Mouse (Mus musculus): ENCODE measurements around the gene Awat2. TPM values are rescaled to one million over a fixed set of nuclear protein-coding genes. Genes with fewer than 3 reads are reported as not detected.
"Not testable (repeated sequence)": the region's sequence is repeated elsewhere in the genome, so short reads cannot be mapped to it uniquely, and the experiment has no call there.

Awat2 gene
- under 1 TPM in 1 of 4 experiments, not detected in 3; 0.44 TPM for total RNA-seq (2022)

DNA sequence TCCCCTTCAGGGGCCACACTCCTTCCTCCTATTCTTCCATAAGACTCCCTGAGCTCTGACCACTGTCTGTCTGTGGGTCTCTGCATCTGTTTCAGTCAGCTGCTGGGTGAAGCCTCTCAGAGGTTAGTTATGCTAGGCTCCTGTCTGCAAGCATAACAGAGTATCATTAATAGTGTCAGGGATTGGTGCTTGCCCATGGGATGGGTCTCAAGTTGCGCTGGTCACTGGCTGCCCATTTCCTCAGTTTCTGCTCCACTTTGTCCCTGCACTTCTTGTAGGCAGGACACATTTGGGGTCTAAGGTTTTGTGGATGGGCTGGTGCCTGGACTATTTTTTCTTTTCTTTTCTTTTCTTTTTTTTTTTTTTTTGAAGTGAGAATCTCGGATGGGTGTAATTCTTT, at the start of gene Awat2:
TSS of gene Awat2 (minus strand) at position 101 of the 400 bp plus-strand sequence.
- DNase-seq (ENCODE audit: low spot score in 2 of 2), result not testable (repeated sequence)

DNA sequence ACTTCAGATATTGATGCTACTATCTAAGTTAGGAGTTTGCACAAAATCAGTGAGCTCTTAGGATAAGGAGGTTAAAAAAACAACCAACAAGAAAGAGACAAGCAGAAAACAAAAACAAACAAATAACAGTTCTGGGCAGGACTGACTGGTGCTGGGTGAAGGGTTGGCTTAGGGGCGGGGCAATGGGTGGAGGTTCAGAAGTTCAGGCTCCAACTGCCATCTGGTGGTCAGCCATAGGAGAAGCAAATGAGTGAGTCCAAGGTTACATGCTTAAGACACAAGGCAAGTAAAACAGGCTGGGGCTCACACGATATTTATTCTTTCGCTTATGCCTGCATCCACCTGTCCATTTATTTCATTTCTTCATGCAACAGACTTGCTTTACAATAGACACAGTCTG, 37.8 kb upstream of the Awat2 start:
- peak; percentile 4 to 18 for DNase-seq (ENCODE audit: low spot score in 2 of 2)

- DNase-seq (ENCODE audit: low spot score in 2 of 2), result no peak
Measured at GRCm38 (mm10) chrX:100475569-100476223, 33.2 kb upstream of the Awat2 start.

- no peak for DNase-seq (ENCODE audit: low spot score in 2 of 2)
Measured at GRCm38 (mm10) chrX:100471491-100471890, 29.0 kb upstream of the Awat2 start.

DNA sequence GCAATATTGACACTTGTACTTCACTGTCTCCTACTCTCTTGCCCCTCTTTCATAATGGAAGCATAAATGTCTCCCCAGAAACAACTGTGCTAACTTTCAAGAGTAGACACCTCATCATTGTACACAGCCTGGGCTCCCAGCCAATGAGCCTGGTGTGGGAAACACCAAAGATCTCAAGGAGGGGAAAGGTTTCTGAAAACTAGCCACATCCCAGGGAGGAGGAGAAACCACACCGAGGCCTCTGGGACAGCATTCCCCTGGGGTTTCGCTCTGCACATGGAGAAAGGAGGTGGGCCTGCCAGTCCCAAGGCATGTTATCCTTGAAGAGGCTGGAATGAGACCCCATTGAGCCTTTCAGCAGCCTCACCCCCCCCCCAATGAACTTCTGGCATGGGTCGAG, 27.6 kb upstream of the Awat2 start:
- DNase-seq (ENCODE audit: low spot score in 2 of 2), result no peak

DNA sequence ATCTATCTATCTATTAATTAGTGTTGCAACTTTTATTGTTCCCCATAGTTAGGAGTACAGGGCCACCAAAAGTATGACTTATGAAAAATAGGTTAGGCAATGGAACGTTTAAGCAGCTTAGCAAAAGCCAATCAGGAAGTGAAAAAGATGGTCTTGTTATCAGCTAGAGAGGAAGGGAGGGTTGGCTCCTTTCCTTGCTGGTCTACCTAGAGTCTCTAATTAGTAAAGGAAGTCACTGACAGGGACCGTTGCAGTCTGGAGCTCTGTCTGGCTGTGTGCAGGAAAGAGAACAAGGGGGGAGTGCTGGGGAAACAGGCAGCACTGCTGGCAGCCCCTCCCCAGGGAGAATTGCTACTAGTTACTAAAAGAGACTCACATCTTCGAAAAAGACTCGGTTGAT, 25.5 kb upstream of the Awat2 start:
- DNase-seq (ENCODE audit: low spot score in 2 of 2), result no peak

DNA sequence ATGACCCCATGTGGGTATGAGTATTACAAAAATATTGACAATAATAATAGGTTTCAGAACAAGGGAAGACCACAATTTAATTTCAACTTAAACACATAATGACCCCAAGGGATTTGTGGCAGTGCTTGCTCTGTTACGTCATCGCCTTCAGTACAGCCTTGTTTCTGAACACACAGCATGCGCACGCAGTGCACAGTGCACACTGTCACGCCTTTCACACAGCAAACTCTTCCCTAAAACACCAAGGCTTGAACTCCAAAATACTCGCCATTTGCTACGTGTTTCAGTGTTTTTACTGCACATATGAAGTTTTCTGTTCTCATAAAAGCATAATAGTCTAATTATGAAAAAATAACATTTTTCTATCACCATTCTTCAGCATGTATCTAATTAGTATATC, 1.0 kb upstream of the Awat2 start:
- no peak for DNase-seq (ENCODE audit: low spot score in 2 of 2)

DNA sequence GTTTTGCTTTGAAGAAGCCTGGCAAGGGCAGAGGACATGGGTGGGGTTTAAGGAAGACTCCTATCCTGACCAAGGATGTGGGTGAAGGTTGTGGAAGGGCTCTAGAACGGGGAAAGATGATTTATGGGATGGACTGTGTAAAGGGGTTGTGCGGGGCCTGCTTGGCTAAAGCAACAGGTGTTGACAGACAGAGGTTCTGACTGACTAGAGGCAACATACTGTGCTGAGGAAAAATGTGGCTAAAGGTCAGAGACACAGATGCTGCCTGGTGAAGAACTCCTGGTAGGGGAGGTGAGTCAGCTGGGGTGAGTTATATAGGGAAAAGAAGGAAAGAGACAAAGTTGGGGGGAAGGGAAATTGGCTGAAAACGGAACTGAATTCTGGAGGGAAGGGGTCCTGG, 10.2 kb downstream of the Awat2 start:
- no peak for DNase-seq (ENCODE audit: low spot score in 2 of 2)

DNA sequence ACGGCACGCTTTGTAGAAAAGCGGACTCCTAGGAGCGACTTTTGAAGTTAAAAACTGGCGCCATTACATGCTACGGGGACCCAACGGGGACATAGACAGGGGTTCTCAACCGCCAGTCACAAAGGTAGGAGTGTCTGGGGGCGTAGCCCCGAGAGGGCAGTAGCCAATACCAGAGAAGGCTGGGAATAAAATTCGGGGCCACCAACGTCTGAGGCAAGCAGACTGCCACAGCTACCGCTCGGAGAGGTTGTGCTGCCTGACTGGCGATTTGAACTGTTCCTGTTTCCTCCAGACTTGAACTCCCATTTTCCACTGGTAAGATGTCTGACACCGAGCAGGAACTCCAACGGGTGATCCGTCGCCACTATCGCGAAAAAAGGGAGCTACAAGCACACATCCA, 13.8 kb downstream of the Awat2 start, which contains the start of gene Otud6a:
TSS of gene Otud6a (plus strand) at position 321 of the 400 bp plus-strand sequence.
- DNase-seq (ENCODE audit: low spot score in 2 of 2), result no peak

DNA sequence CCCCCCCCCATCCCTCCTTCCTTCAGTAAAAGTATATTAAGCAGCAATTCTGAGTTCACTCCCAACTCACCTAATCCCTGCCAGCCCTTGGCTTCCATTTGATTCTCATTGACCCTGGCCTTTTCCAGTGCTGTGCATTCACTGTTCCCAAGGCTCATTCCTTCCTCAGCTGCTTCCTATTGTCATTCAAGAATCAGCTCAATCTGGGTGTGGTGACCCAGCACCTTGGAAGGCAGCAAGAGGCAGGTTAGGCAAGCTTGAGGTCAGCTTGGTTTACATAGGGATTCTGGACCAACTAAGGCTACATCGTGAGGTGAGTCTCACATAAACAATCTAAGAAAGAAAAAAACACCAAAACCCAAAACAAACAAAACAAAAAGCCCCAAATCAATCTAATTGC, 33.3 kb downstream of the Awat2 start:
- no peak for DNase-seq (ENCODE audit: low spot score in 2 of 2)

DNA sequence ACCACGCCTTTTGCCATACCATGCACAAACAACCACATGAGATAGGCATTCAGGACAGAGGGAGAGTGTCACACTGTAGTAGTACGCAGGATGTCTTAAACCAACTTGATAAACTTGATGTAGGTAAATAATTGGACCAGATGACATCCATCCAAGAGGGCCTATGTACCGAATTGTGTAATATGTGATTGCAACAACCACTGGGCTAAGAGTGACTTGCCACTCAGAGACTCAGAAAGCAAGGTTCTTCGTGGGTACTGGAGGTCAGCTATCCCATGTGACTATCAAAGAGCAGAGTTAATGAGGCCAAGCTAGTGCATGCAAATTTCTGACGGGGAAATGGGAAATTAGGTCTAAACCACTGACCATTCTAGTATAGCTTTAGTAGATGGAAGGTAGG, 40.9 kb downstream of the Awat2 start:
- DNase-seq (ENCODE audit: low spot score in 2 of 2), result no peak

- DNase-seq (ENCODE audit: low spot score in 2 of 2), result no peak
Measured at GRCm38 (mm10) chrX:100400900-100401299, 41.6 kb downstream of the Awat2 start.

- no peak for DNase-seq (ENCODE audit: low spot score in 2 of 2)
Measured at GRCm38 (mm10) chrX:100395026-100395425, 47.5 kb downstream of the Awat2 start.

DNA sequence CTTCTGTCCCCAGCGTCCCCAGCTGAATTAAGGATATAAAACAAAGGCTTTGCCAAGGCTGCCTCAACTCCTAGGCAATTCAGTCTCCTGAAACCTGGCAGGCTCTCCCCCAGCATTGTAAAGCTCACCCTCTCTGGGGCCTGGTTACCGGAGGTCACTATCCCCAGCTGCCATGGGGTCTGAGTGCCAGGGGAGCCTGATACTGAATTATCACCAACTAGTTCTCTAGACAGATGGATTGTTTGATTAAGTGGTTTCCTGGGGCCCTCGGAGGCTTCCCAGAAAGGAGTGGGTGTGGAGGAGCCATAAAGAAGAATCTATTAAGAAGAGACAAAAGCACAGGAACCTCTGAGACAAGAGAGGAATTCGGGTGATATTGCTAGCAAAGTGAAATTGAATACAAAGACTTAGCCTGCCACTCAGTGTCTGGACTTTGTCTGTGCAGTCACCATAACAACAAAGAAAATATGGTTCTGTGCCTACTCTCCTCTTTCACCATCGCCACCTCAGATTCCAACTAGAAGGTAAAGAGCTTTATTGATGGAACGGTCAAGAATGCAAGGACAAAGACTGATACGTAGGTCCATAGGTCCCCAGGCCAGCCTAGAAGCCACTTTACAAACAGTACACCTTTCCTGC, 48.2 kb downstream of the Awat2 start:
- DNase-seq (ENCODE audit: low spot score in 2 of 2), result no peak

GRCm38 (mm10) chrX:100392304-100392703, 50.2 kb downstream of the Awat2 start:
- no peak for DNase-seq (ENCODE audit: low spot score in 2 of 2)

DNA sequence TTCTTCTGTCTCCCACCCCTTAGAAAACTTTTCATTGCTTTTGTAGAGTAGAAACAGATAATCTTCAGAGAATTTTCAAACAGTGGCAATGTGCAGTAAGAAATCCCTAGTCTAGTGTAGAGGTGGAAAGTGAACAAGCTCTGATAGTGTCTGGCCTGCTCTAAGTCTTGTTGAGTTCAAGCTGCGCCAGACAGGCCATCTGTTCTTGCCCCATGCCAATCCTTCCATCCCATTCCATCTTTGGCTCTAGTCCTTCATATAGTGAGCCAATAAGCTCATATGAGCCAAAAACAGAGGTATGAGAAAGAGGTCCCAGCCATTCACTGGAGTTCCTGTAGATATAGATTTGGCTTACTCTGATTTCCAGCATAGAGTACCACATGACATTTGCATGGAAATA, 52.6 kb downstream of the Awat2 start:
- no peak for DNase-seq (ENCODE audit: low spot score in 2 of 2)

- no peak for DNase-seq (ENCODE audit: low spot score in 2 of 2)
Measured at GRCm38 (mm10) chrX:100356974-100357373, 85.5 kb downstream of the Awat2 start.

Small RNA genes lying within 50 kb of the gene (microRNA-seq; reads per million reads assigned to microRNA genes)
- gene Mir676, result 2,194 to 2,485 reads per million in 2 experiments

Other genes with a start within 250 kb of the Awat2 start
- not detected for gene Otud6a, start 13.7 kb downstream of the Awat2 start, total RNA-seq (2022)
- 10 to 100 TPM; 37.1 to 41.5 (median 39.7) TPM for gene Igbp1, start 51.6 kb upstream of the Awat2 start, total RNA-seq (2022)
- under 1 TPM; 0.13 to 0.63 (median 0.55) TPM for gene Dgat2l6, start 82.1 kb upstream of the Awat2 start, total RNA-seq (2022)
- not detected for gene Awat1, start 129.5 kb upstream of the Awat2 start, total RNA-seq (2022)
- not detected for gene P2ry4, start 152.2 kb upstream of the Awat2 start, total RNA-seq (2022)
- 1 to 10 TPM; 1.6 to 2.0 (median 1.6) TPM for gene Arr3, start 162.8 kb upstream of the Awat2 start, total RNA-seq (2022)
- 1 to 10 TPM in 1 of 4 experiments, under 1 TPM in 3; 0.59 to 1.3 (median 0.82) TPM for gene Kif4, start 183.0 kb upstream of the Awat2 start, total RNA-seq (2022)
- 10 to 100 TPM; 40.9 to 45.0 (median 42.3) TPM for gene Pdzd11, start 183.9 kb upstream of the Awat2 start, total RNA-seq (2022)